Mouse (Mus musculus) CH12.LX (cell line): ENCODE measurements around the gene Lrp3. TPM values are rescaled to one million over a fixed set of nuclear protein-coding genes. Genes with fewer than 3 reads are reported as not detected.

ENCODE experiments used
- DNase-seq: peaks from one replicate; pipeline ENCODE4 v3.0.0-alpha.2; 2013; ENCODE audit errors: extremely low read depth
- H3K27ac ChIP-seq: 2 replicates; pipeline ENCODE4 v1.5.1; 2012; ENCODE audit warnings: low read depth, mild to moderate bottlenecking, control low read depth, moderate library complexity; ENCODE audit not compliant: insufficient read depth
- H3K27me3 ChIP-seq: replicated peaks from 2 replicates; pipeline ENCODE3; 2012; ENCODE audit warnings: inconsistent platforms
- H3K36me3 ChIP-seq, 2 experiments: replicated peaks in 1 of 2; 2 replicates each; pipeline versions ENCODE3 to v1.6.1; 2012; ENCODE audit warnings: inconsistent platforms in 1 of 2, low read length in 1 of 2, mild to moderate bottlenecking in 1 of 2, mixed read lengths in 1 of 2, moderate library complexity in 1 of 2; ENCODE audit not compliant: control insufficient read depth in 1 of 2, insufficient read depth in 1 of 2
- H3K4me1 ChIP-seq, 2 experiments: 2 replicates each; pipeline ENCODE4 v1.6.1; 2012; ENCODE audit warnings: inconsistent platforms in 1 of 2, moderate library complexity in 1 of 2; ENCODE audit not compliant: insufficient read depth in 2 of 2, control insufficient read depth in 1 of 2
- H3K4me2 ChIP-seq: 2 replicates; pipeline ENCODE4 v1.6.1; 2012; ENCODE audit warnings: low read depth, mild to moderate bottlenecking, control low read depth; ENCODE audit not compliant: poor library complexity, insufficient read depth, severe bottlenecking
- H3K4me3 ChIP-seq, 3 experiments: fragments of 150-350 bp in 1 of 3; sonication (generic) in 1 of 3; replicated peaks in 1 of 3; 2 replicates each; pipeline versions ENCODE3 to v1.5.1; 2011 to 2012; ENCODE audit warnings: low read depth in 2 of 3, low read length in 2 of 3, mild to moderate bottlenecking in 2 of 3, moderate library complexity in 2 of 3, control low read depth in 1 of 3, improper control_type of control experiment in 1 of 3, inconsistent platforms in 1 of 3, mixed read lengths in 1 of 3; ENCODE audit not compliant: poor library complexity in 1 of 3
- H3K79me2 ChIP-seq: replicated peaks from 2 replicates; pipeline ENCODE4 v1.6.1; 2012; ENCODE audit warnings: mild to moderate bottlenecking, moderate library complexity; ENCODE audit not compliant: control insufficient read depth, poor library complexity, insufficient read depth, severe bottlenecking; ENCODE audit errors: extremely low read depth
- H3K9ac ChIP-seq: 2 replicates; pipeline ENCODE4 v1.6.1; 2012; ENCODE audit warnings: low read depth, mild to moderate bottlenecking, control low read depth, moderate library complexity; ENCODE audit not compliant: insufficient read depth
- H3K9me3 ChIP-seq: replicated peaks from 2 replicates; pipeline ENCODE3; 2012; ENCODE audit warnings: low read length, inconsistent platforms, mixed read lengths
- BHLHE40 ChIP-seq: IDR thresholded peaks from 2 replicates; pipeline ENCODE4 v1.6.1; 2011; ENCODE audit warnings: mild to moderate bottlenecking, low read depth, low read length, improper control_type of control experiment
- CHD1 ChIP-seq: IDR thresholded peaks from 2 replicates; pipeline ENCODE4 v1.6.1; 2012; ENCODE audit warnings: low read depth, low read length, improper control_type of control experiment, inconsistent platforms
- E2F4 ChIP-seq: IDR thresholded peaks from 2 replicates; pipeline ENCODE4 v1.6.1; 2011; ENCODE audit warnings: low read depth, low read length, improper control_type of control experiment; ENCODE audit not compliant: insufficient replicate concordance
- ELF1 ChIP-seq: IDR thresholded peaks from 2 replicates; pipeline ENCODE4 v1.6.1; 2014; ENCODE audit warnings: low read depth, mild to moderate bottlenecking, inconsistent platforms, low read length, improper control_type of control experiment
- EP300 ChIP-seq: IDR thresholded peaks from 2 replicates; pipeline ENCODE4 v1.6.1; 2011; ENCODE audit warnings: low read length, improper control_type of control experiment
- JUND ChIP-seq: conservative IDR thresholded peaks from 2 replicates; pipeline ENCODE4 v1.6.1; 2011; ENCODE audit warnings: low read depth, low read length, improper control_type of control experiment
- MAFK ChIP-seq: IDR thresholded peaks from 2 replicates; pipeline ENCODE4 v1.6.1; 2011; ENCODE audit warnings: low read length, improper control_type of control experiment; ENCODE audit not compliant: insufficient replicate concordance
- MAX ChIP-seq: IDR thresholded peaks from 2 replicates; pipeline ENCODE4 v1.6.1; 2011; ENCODE audit warnings: low read length, improper control_type of control experiment
- MAZ ChIP-seq: IDR thresholded peaks from 2 replicates; pipeline ENCODE4 v1.6.1; 2012; ENCODE audit warnings: low read depth, mild to moderate bottlenecking, inconsistent platforms, low read length, improper control_type of control experiment, moderate library complexity
- MYC ChIP-seq: IDR thresholded peaks from 2 replicates; pipeline ENCODE4 v1.6.1; 2011; ENCODE audit warnings: low read depth, mild to moderate bottlenecking, improper control_type of control experiment, low read length
- PAX5 ChIP-seq: IDR thresholded peaks from 2 replicates; pipeline ENCODE4 v1.6.1; 2012; ENCODE audit warnings: low read length, inconsistent platforms, mixed read lengths
- RAD21 ChIP-seq: IDR thresholded peaks from 2 replicates; pipeline ENCODE4 v1.6.1; 2011; ENCODE audit warnings: low read depth, mild to moderate bottlenecking, low read length, improper control_type of control experiment, moderate library complexity
- RCOR1 ChIP-seq: conservative IDR thresholded peaks from 2 replicates; pipeline ENCODE4 v1.6.1; 2012; ENCODE audit warnings: low read depth, mild to moderate bottlenecking, inconsistent platforms, low read length, improper control_type of control experiment
- SIN3A ChIP-seq: IDR thresholded peaks from 2 replicates; pipeline ENCODE4 v1.6.1; 2012; ENCODE audit warnings: low read length, improper control_type of control experiment, inconsistent platforms
- TBP ChIP-seq: conservative IDR thresholded peaks from 2 replicates; pipeline ENCODE4 v1.6.1; 2011; ENCODE audit warnings: low read depth, low read length, improper control_type of control experiment
- TCF12 ChIP-seq: IDR thresholded peaks from 2 replicates; pipeline ENCODE4 v1.6.1; 2014; ENCODE audit warnings: low read depth, mild to moderate bottlenecking, inconsistent platforms, low read length, improper control_type of control experiment
- ZC3H11A ChIP-seq: IDR thresholded peaks from 2 replicates; pipeline ENCODE4 v1.6.1; 2012; ENCODE audit warnings: low read depth, mild to moderate bottlenecking, inconsistent platforms, low read length, improper control_type of control experiment
- ZKSCAN1 ChIP-seq: IDR thresholded peaks from 2 replicates; pipeline ENCODE4 v1.6.1; 2012; ENCODE audit warnings: low read depth, inconsistent platforms, low read length, improper control_type of control experiment, borderline replicate concordance
- ZMIZ1 ChIP-seq: IDR thresholded peaks from 2 replicates; pipeline ENCODE4 v1.6.1; 2012; ENCODE audit warnings: low read depth, mild to moderate bottlenecking, inconsistent platforms, low read length, improper control_type of control experiment
- dilution Hi-C: fragments of 300-500 bp; cut with MboI; formaldehyde crosslinking; loops from 2 replicates; pipeline ENCODE4 v1.14.3; 2020; ENCODE audit warnings: low sequenced_read_pairs; ENCODE audit not compliant: extremely low pct_unique_long_range_greater_than_20kb, extremely low pct_ligation_motif_present
- in situ Hi-C: fragments of 300-500 bp; cut with MboI; formaldehyde crosslinking; loops from 3 replicates; pipeline ENCODE4 v1.14.3; 2019; ENCODE audit warnings: low sequenced_read_pairs, low pct_ligation_motif_present, low pct_unique_long_range_greater_than_20kb, mixed read lengths
- polyA plus RNA-seq: library from polyadenylated mRNA; unstranded; fragments of >175 nt; gene quantifications from 2 replicates; pipeline ENCODE4 v1.2.1, GENCODE M21; 2012; ENCODE audit warnings: low read depth; ENCODE audit not compliant: insufficient read length
- total RNA-seq, 2 experiments: library from RNA; depleted of rRNA; stranded (reverse); fragments of 300-350 nt in 1 of 2; fragments of >200 nt in 1 of 2; gene quantifications; 2 replicates each; pipeline ENCODE4 v1.2.3; 2012 to 2014

The Lrp3 gene
- total and polyA plus RNA-seq, 3 experiments, result not detected

DNA sequence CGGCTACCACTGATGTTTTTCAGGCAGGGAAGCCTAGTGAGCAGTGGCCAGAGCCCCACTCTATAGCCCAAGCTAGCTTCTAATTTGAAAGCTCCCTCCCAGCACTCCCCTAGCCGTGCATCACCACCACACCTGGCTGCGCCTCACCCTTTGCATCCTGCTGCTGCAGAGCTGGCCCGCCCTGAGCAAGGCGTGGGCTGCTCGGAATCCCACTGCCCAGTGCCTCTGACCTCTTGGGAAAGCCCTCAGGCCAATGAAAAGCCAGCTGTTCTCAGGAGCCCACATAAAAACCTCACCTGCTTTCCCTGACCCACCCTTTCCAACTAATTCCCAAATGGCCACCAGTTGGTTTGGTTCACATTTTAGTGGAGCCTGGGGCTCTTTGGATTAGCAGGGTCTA is 51.2 kb downstream of the Lrp3 start:
- no peak overlapping the region for H3K4me3 ChIP-seq
- no peaks in the 10 kb centered on the region for H3K4me1 ChIP-seq
- H3K79me2 ChIP-seq, result no peaks in the 10 kb centered on the region
- peaks cover 8% of the 10 kb centered on the region for H3K9me3 ChIP-seq
- H3K36me3 ChIP-seq, result no peaks in the 10 kb centered on the region
- dilution Hi-C loops (no loop called here), in situ Hi-C loops (no loop called here)
- TF ChIP-seq MAZ (no peak), RAD21 (no peak), BHLHE40 (no peak), PAX5 (no peak), SIN3A (no peak), E2F4 (no peak), MAX (no peak), TCF12 (no peak), ZKSCAN1 (no peak), JUND (no peak), MYC (no peak), MAFK (no peak), ZC3H11A (no peak), CHD1 (no peak), ELF1 (no peak), RCOR1 (no peak), ZMIZ1 (no peak), EP300 (no peak)
- peaks cover 12% of the 10 kb centered on the region for H3K27me3 ChIP-seq
- H3K4me2 ChIP-seq, result no peak overlapping the region
- H3K27ac ChIP-seq, result no peak overlapping the region
- DNase-seq, result no peak
- H3K9ac ChIP-seq, result no peak overlapping the region

GRCm38 (mm10) chr7:35163600-35163999 is 51.7 kb downstream of the Lrp3 start:
- H3K4me3 ChIP-seq, result no peak overlapping the region
- H3K79me2 ChIP-seq, result no peaks in the 10 kb centered on the region
- TF ChIP-seq TCF12, result no peak
- no peak for TF ChIP-seq TBP
- TF ChIP-seq RAD21, result no peak
- TF ChIP-seq, all 38 proteins: peak for 0
- no peak overlapping the region for H3K27ac ChIP-seq
- no peaks in the 10 kb centered on the region for H3K4me1 ChIP-seq
- no peak overlapping the region for H3K4me2 ChIP-seq
- H3K36me3 ChIP-seq, result no peaks in the 10 kb centered on the region
- dilution Hi-C loops (no loop called here), in situ Hi-C loops (no loop called here)
- peaks cover 11% of the 10 kb centered on the region for H3K9me3 ChIP-seq
- H3K27me3 ChIP-seq, result peaks cover 12% of the 10 kb centered on the region
- DNase-seq, result no peak
- no peak overlapping the region for H3K9ac ChIP-seq
